Mouse (Mus musculus) E14TG2a.4 (cell line): ENCODE results near the gene Tmem63b.
A peak's percentile ranks its signal among the peaks of the same experiment; 100 is the strongest.

ENCODE experiments used
- CTCF ChIP-seq: conservative IDR thresholded peaks from 2 replicates; pipeline ENCODE4 v1.5.1; 2014; ENCODE audit warnings: low read length
- NANOG ChIP-seq: IDR thresholded peaks from 2 replicates; pipeline ENCODE4 v1.6.1; 2014; ENCODE audit warnings: borderline replicate concordance, low read length, mixed read lengths
- POU5F1 ChIP-seq: IDR thresholded peaks from 2 replicates; pipeline ENCODE4 v1.6.1; 2014; ENCODE audit warnings: low read length, borderline replicate concordance

GRCm38 (mm10) chr17:45671821-45672220 is 14.9 kb downstream of the Tmem63b start:
- TF ChIP-seq CTCF (peak; percentile 59), NANOG (no peak), POU5F1 (no peak)
